Mouse (Mus musculus): ENCODE data around the gene Smim24. TPM values are rescaled to one million over a fixed set of nuclear protein-coding genes. Genes with fewer than 3 reads are reported as not detected.
A peak's percentile ranks its signal among the peaks of the same experiment; 100 is the strongest.

Smim24 gene
- polyA plus RNA-seq, 1 experiment from 2014 or later: 1.7 TPM

DNA sequence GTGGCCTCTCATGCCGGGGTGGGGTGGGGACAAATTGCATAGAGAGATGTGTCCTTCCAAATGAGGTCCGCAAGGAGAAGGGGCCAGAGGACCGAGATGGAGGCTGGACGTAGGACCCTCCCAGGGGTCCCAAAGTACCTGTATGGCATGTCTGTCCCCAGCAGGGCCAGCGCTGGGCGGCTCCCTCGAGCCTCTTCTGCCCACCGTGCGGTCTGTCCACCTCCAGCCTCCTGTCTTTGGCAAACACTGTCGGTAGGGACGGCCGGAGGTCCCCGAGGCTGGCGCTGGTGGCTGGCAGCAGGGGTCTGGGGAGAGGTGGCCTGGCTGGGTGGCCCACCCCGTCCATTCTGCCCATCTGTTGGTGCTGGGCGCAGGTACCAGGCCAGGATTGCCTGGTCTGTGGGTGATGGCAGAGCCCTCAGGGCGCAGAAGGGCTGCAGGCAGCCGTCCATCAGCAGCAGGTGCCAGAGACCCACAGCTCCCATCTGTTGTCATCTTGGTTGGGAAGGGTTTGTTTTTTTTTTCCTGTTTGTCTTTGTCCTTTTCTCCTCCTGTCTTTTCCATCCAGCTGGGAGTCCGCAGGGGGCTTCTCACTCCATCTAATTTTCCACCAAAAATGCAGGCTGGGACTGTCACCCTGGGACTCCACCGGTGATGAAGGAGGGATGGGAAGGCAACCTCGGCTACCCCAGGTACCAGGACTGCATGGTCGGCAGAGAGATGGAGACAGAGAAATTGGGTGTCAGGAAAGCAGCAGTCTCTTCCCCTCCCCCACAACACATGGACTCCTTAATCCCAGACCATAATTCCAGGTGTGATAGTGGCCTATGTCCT lies 7.7 kb downstream of the Smim24 start:
- Histone ChIP-seq H3K27ac (ENCODE audit: low read depth) (peak overlapping the region; percentile 71; the same call in 1 of the 2 replicates), H3K4me1 (ENCODE audit: insufficient read depth) (peaks cover 14% of the 10 kb centered on the region), H3K36me3 (replicated peaks; ENCODE audit: insufficient read depth, low read length) (peaks cover 34% of the 10 kb centered on the region), H3K9me3 (ENCODE audit: low read length) (no peaks in the 10 kb centered on the region), H3K4me3 (ENCODE audit: low read depth, low read length) (no peak overlapping the region), H3K4me2 (ENCODE audit: low read depth, low read length) (no peak overlapping the region), H3K27me3 (ENCODE audit: insufficient read depth, low read length) (no peaks in the 10 kb centered on the region), H3K9ac (replicated peaks) (no peak overlapping the region)
- ATAC-seq: no peak
- 75% methylated on average over 22 of the region's 22 CpGs for WGBS (ENCODE audit: insufficient replicate concordance)
- TF ChIP-seq EP300 (IDR thresholded peaks at IDR 0.05; ENCODE audit: low read depth) (no peak), CTCF (IDR thresholded peaks at IDR 0.05; ENCODE audit: low read depth) (no peak)
- no peak for DNase-seq

DNA sequence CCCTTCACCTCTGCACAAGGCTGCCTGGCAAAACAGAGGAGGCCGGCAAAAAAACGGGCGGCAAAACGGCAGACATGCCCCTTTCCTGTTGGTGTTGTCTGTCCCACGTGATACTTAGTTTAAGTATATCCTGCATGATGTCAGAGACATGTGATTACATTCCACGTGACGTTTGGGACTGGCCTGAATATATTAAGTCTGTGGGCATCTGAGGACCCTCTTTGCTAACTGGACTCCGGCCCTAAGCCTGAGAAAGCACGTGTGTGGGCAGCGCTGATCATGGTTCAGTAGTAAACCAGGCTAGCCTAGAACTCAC lies 8.3 kb downstream of the Smim24 start:
- H3K9ac ChIP-seq (replicated peaks): no peak overlapping the region
- H3K27ac ChIP-seq (ENCODE audit: low read depth): peak overlapping the region; percentile 71
- H3K9me3 ChIP-seq (ENCODE audit: low read length): no peaks in the 10 kb centered on the region
- peaks cover 34% of the 10 kb centered on the region for H3K36me3 ChIP-seq (replicated peaks; ENCODE audit: insufficient read depth, low read length)
- H3K4me2 ChIP-seq (ENCODE audit: low read depth, low read length): no peak overlapping the region
- H3K27me3 ChIP-seq (ENCODE audit: insufficient read depth, low read length): no peaks in the 10 kb centered on the region
- DNase-seq (no peak), ATAC-seq (no peak)
- no peak overlapping the region for H3K4me3 ChIP-seq (ENCODE audit: low read depth, low read length)
- TF ChIP-seq CTCF (IDR thresholded peaks at IDR 0.05; ENCODE audit: low read depth): no peak
- TF ChIP-seq EP300 (IDR thresholded peaks at IDR 0.05; ENCODE audit: low read depth): no peak
- peaks cover 14% of the 10 kb centered on the region for H3K4me1 ChIP-seq (ENCODE audit: insufficient read depth)
- 59% methylated on average over 10 of the region's 10 CpGs for WGBS (ENCODE audit: insufficient replicate concordance)

DNA sequence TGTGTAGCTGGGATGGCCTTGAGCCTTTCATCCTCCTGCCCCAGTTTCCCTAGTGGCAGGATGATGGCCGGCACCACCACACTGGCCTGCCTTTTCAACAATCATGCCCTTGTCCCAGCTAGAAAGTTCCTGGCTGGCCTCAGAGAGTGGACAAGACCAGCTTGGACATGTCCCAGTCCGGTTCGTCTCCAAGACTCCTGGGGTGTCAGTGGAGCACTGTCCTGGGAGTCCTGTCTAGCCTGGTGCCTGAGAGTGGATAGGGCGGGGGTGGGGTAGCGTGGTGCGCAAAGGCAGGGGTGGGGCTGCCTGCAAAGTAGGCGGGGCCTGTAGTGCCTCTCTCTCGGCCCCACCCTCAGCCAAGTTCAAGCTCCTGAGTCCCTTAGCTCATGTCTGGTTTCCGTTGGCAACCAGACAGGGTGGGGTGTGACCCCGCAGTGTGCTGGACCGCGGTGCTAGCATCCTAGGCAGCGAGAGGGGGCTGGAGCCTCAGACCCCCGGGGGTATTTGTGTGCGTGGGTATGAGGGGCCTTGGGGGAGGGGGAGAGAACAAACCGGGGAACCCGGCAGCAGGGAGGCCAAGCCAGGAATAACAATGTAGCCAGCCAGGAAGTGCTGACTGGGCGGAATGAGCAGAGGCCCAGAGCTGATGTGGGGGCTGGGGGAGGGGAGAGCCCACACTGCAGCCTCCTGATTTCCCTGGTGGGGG lies 8.8 kb downstream of the Smim24 start:
- no peaks in the 10 kb centered on the region for H3K9me3 ChIP-seq (ENCODE audit: low read length)
- peak overlapping the region; percentile 29; the same call in 1 of the 2 replicates for H3K4me2 ChIP-seq (ENCODE audit: low read depth, low read length)
- peaks cover 14% of the 10 kb centered on the region for H3K4me1 ChIP-seq (ENCODE audit: insufficient read depth)
- no peak overlapping the region for H3K4me3 ChIP-seq (ENCODE audit: low read depth, low read length)
- ATAC-seq (peak; percentile 78), DNase-seq (peak; percentile 79)
- no peak overlapping the region; the same call in 1 of the 2 replicates for H3K9ac ChIP-seq (replicated peaks)
- peak overlapping the region; percentile 71 for H3K27ac ChIP-seq (ENCODE audit: low read depth)
- 26% methylated on average over 17 of the region's 18 CpGs for WGBS (ENCODE audit: insufficient replicate concordance)
- no peaks in the 10 kb centered on the region for H3K27me3 ChIP-seq (ENCODE audit: insufficient read depth, low read length)
- TF ChIP-seq CTCF (IDR thresholded peaks at IDR 0.05; ENCODE audit: low read depth): no peak
- no peak for TF ChIP-seq EP300 (IDR thresholded peaks at IDR 0.05; ENCODE audit: low read depth)
- peaks cover 34% of the 10 kb centered on the region for H3K36me3 ChIP-seq (replicated peaks; ENCODE audit: insufficient read depth, low read length)

DNA sequence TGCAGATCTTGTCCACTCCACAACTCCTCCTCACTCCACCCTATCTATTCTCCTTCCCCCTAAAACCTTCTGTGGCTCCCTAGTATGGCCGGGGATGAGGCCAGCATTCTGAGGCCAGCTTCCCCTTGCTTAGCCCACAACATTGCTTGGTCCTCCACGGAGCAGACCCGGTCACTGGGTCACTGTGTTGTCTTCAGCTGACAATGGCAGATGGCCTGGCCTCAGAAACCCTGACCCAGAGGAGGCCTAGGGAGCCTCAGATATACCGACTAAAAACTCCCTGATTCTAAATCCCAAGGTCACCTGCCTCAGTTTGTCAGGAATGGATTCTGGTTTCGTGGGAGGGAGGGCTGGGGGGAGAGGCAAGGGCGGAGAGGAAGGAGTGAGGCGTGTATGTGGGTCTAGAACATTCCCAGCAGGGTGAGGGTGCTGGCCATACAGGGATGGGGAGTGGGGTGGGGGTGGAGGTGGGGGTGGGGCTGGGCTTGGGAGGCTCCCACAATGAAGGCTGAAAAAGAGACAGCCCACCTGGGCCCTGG lies 9.4 kb downstream of the Smim24 start:
- Histone ChIP-seq H3K9me3 (ENCODE audit: low read length) (no peaks in the 10 kb centered on the region), H3K4me2 (ENCODE audit: low read depth, low read length) (peak overlapping the region; percentile 29; the same call in 1 of the 2 replicates), H3K27ac (ENCODE audit: low read depth) (peak overlapping the region; percentile 71), H3K4me1 (ENCODE audit: insufficient read depth) (peaks cover 18% of the 10 kb centered on the region), H3K27me3 (ENCODE audit: insufficient read depth, low read length) (no peaks in the 10 kb centered on the region), H3K9ac (replicated peaks) (no peak overlapping the region), H3K36me3 (replicated peaks; ENCODE audit: insufficient read depth, low read length) (peaks cover 35% of the 10 kb centered on the region), H3K4me3 (ENCODE audit: low read depth, low read length) (no peak overlapping the region)
- DNase-seq (no peak), ATAC-seq (peak; percentile 14)
- TF ChIP-seq EP300 (IDR thresholded peaks at IDR 0.05; ENCODE audit: low read depth) (no peak), CTCF (IDR thresholded peaks at IDR 0.05; ENCODE audit: low read depth) (no peak)
- WGBS (ENCODE audit: insufficient replicate concordance): 52% methylated on average over 7 of the region's 7 CpGs

DNA sequence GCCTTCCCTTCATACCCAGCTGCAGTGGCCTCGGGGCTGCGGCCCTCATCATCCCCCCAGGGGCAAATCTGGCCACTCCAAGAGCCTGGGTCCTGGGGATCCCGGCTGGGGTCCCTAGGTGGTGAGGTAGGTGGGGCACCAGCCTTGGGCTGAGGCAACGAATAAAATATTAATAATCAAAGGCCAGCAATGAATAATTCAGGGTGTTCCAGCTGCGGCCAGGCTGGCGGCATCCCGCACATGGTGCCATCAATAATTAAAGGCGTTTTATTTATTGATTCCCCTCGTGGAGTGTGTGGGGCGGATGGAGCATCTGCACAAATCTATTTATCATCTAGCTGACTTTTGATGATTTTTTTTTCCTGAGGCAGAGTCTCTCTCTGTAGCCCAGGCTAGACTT lies 10.7 kb downstream of the Smim24 start:
- Histone ChIP-seq H3K27me3 (ENCODE audit: insufficient read depth, low read length) (peaks cover 3% of the 10 kb centered on the region; the same call in 1 of the 2 replicates), H3K4me3 (ENCODE audit: low read depth, low read length) (no peak overlapping the region), H3K4me2 (ENCODE audit: low read depth, low read length) (no peak overlapping the region), H3K36me3 (replicated peaks; ENCODE audit: insufficient read depth, low read length) (peaks cover 32% of the 10 kb centered on the region), H3K4me1 (ENCODE audit: insufficient read depth) (peaks cover 29% of the 10 kb centered on the region), H3K9me3 (ENCODE audit: low read length) (no peaks in the 10 kb centered on the region), H3K27ac (ENCODE audit: low read depth) (no peak overlapping the region; the same call in 1 of the 2 replicates), H3K9ac (replicated peaks) (no peak overlapping the region)
- no peak for ATAC-seq
- whole genome bisulfite sequencing (ENCODE audit: insufficient replicate concordance): 84% methylated on average over 10 of the region's 10 CpGs
- no peak for DNase-seq
- no peak for TF ChIP-seq CTCF (IDR thresholded peaks at IDR 0.05; ENCODE audit: low read depth)
- no peak for TF ChIP-seq EP300 (IDR thresholded peaks at IDR 0.05; ENCODE audit: low read depth)

DNA sequence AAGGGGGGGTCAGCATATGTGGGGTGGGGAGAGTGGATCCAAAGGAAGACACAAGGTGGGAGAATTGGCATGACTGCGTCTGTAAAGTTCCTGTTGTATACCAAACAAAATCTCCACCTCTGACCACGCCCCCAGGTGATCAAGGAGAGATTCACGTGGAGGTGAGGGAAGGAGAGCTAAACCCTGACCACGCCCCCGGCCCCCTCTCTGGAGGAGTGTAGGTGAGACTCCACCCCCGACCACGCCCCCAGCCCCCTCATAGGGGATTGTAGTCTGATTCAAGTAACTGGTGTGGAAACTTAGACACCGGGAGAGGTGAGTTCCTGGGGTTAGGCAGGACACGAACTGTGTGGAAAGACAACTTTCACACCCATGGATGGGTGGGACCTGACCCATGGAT lies 11.2 kb downstream of the Smim24 start:
- no peak overlapping the region for H3K4me3 ChIP-seq (ENCODE audit: low read depth, low read length)
- WGBS (ENCODE audit: insufficient replicate concordance): 55% methylated on average over 9 of the region's 9 CpGs
- TF ChIP-seq EP300 (IDR thresholded peaks at IDR 0.05; ENCODE audit: low read depth) (no peak), CTCF (IDR thresholded peaks at IDR 0.05; ENCODE audit: low read depth) (no peak)
- no peak overlapping the region for H3K27ac ChIP-seq (ENCODE audit: low read depth)
- peaks cover 4% of the 10 kb centered on the region; the same call in 1 of the 2 replicates for H3K27me3 ChIP-seq (ENCODE audit: insufficient read depth, low read length)
- H3K9ac ChIP-seq (replicated peaks): no peak overlapping the region
- no peaks in the 10 kb centered on the region for H3K9me3 ChIP-seq (ENCODE audit: low read length)
- DNase-seq (no peak), ATAC-seq (no peak)
- H3K36me3 ChIP-seq (replicated peaks; ENCODE audit: insufficient read depth, low read length): peaks cover 31% of the 10 kb centered on the region
- peaks cover 35% of the 10 kb centered on the region for H3K4me1 ChIP-seq (ENCODE audit: insufficient read depth)
- H3K4me2 ChIP-seq (ENCODE audit: low read depth, low read length): peak overlapping the region; percentile 40; the same call in 1 of the 2 replicates

Data from liver, postnatal 0 days (tissue).